Mouse (Mus musculus): ENCODE data around the gene Mcoln2.

DNA sequence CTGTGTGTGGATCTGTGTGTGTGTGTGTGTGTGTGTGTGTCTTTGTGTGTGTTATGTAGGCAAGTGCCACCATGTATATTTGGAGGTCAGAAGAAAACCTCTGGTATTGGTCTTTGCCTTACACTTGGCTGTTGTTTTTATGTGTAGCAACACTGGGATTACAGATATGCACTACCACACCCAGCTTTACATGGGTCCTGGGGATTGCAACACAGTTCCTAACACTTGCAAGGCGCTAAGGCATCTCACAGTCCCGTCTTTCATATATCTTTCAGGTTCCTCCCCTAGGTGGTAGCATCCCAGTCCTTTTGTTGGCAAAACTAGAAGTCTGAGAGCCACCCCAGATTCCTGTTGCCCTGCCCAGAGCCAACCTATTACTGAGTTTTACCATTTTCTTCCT, 40.7 kb upstream of the Mcoln2 start:
- no peak for TF ChIP-seq CTCF (IDR thresholded peaks at IDR 0.05; ENCODE audit: low read depth)
- TF ChIP-seq EP300 (IDR thresholded peaks at IDR 0.05; ENCODE audit: low read depth), result no peak

All from liver, postnatal 0 days (tissue).